Mouse (Mus musculus): ENCODE data around the gene Higd2a.

DNA sequence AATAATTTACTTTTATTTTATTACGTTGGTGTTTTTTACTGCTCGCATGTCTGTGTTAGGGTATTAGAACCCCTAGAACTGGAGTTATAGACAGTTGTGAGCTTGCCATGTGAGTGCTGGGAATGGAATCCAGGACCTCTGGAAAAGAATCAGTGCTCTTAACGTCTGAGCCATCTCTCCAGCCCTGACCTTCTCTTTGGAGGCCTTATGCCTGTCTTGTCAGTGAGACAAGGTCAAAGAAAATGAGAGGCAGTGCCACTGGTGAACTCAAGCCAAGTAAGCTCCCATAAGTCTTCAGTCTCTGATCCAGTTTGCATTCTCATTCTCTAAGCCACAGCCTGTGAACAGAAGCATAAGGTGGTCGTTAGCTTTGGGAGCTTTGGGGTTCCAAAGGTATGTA, 19.3 kb upstream of the Higd2a start:
- TF ChIP-seq CTCF (conservative IDR thresholded peaks at IDR 0.05; ENCODE audit: low read length) (no peak), NANOG (IDR thresholded peaks at IDR 0.05; ENCODE audit: borderline replicate concordance, low read length) (no peak)

Measured in E14TG2a.4 (cell line).